Mouse (Mus musculus): ENCODE data around the gene Hk1.
A peak's percentile ranks its signal among the peaks of the same experiment; 100 is the strongest.

The Hk1 gene

DNA sequence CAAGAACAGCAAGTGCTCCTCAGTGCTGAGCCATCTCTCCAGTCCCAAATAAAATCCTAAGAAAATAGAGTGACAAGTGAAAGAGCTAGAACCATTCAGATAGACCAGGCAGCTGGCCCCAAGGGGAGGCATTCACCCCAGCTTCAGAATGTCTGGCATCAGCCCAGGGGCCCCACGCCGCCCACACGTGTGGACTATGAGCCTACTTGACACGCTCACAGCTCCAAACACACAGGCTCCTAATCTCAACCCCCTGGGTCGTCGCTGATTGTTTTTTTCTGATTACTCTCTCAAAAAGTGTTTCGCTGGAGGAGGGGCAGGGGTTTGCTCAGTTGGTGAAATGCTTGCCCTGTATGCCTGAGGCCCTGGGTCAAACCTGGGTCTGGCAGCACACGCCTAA, 63.2 kb downstream of the Hk1 start:
- no peak for DNase-seq

GRCm38 (mm10) chr10:62313885-62314424, 65.8 kb downstream of the Hk1 start:
- DNase-seq: no peak

DNA sequence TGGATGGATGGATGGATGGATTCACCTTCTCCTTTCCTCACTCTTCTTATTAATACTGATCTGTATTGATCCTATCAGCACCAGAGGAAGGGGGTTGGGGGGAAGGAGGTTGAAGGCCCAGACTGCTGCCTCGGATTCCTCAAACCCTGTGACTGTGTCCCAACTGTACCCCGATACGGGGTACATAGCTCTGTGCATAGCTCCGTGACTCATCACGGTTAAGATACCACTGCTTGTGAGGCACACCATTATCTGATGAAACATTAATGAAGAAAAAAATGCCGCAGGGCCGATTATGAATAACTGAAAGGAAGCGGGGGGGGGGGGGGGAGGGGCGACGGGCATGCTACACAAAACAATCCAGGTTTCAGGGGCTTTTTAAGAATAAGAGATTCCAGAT, 66.6 kb downstream of the Hk1 start:
- DNase-seq: no peak

GRCm38 (mm10) chr10:62311464-62311863, 68.2 kb downstream of the Hk1 start:
- peak; percentile 53 for DNase-seq

- no peak for DNase-seq
Measured at GRCm38 (mm10) chr10:62310259-62311039, 69.3 kb downstream of the Hk1 start.

- DNase-seq: no peak
Measured at GRCm38 (mm10) chr10:62309593-62309992, 70.1 kb downstream of the Hk1 start.

DNA sequence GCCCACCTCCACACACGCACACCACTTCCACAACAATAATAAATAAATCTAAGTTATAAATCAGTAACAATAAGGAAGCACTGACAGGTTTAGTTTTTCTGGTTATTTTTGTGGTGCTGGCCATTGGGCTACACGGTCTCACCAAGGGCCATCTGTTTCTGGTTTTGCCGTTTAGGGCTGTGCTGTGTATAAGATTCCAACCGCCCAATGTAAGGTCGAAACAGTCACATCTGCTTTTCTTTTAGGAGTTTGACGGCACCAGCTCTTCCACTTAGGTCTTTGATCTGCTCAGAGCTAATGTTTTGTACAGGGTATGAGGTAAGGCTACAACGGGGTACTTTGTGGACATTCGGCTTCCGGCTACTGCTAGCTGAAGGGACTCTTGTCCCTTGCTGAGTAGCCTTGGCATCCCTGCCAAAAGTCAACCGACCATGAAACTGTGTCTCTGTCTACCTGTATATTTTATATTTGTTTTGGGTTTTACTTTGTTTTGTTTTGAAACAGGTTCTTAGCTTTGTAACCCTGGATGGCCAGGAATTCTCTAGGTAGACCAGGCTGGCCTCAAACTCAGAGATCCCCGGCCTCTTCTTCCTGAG, 70.7 kb downstream of the Hk1 start:
- DNase-seq: no peak

DNA sequence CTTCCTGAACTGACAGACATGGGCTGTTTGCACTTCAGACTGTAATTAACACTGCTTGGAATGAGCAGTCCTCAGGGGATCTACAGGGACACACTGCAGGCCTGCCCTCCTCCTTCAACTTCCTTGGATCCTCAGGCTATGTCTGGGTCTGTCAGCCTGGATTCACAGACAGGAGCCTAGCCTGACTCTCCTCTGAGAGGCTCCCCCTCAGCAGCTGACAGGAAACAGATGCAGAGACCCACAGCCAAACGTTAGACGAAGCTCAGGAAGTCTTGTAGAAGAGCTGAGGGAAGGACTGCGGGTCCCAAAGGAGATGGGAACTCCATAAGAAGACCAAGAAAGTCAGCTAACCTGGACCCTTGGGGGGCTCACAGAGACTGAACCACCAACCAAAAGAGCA, 73.2 kb downstream of the Hk1 start:
- no peak for DNase-seq

- no peak for DNase-seq
Measured at GRCm38 (mm10) chr10:62305090-62305489, 74.6 kb downstream of the Hk1 start.

DNA sequence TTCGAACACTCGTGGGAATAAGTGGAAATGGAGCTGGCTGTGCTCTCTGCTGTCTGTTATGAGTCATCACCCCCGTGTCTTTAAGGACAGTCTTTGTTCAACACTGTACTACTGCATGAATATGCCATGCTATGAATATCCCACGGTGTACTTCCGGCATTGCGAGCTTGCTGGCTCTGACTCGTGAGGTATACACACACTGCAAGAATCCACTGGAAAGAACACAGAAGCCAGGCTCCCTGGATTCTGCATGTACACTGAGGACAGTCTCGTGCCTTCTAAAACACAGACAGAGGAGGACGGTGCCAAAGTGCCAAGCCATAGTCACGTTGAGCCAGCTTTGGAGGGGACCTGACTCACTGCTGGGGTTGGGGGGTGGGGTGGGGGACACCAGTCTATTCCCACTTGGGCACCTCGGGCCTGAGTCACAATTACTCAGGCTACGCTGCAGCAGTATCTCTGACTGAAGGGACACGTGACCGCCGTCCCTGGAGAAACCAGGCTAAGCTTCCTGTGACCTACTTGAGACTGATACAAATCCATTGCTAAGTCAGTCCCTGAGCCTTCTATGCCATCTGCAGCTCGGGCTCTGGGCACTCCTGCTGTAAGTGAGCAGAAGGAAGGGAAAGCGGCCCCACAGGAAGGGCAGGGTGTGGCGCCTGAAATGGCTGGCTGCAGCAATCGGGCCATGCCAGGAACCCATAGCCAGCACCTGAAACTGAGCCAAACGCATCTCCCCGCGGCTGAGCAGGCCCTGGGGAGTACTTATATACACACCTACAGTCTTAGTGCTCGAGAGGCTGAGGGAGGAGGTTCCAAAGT, 79.5 kb downstream of the Hk1 start:
- DNase-seq: no peak

DNA sequence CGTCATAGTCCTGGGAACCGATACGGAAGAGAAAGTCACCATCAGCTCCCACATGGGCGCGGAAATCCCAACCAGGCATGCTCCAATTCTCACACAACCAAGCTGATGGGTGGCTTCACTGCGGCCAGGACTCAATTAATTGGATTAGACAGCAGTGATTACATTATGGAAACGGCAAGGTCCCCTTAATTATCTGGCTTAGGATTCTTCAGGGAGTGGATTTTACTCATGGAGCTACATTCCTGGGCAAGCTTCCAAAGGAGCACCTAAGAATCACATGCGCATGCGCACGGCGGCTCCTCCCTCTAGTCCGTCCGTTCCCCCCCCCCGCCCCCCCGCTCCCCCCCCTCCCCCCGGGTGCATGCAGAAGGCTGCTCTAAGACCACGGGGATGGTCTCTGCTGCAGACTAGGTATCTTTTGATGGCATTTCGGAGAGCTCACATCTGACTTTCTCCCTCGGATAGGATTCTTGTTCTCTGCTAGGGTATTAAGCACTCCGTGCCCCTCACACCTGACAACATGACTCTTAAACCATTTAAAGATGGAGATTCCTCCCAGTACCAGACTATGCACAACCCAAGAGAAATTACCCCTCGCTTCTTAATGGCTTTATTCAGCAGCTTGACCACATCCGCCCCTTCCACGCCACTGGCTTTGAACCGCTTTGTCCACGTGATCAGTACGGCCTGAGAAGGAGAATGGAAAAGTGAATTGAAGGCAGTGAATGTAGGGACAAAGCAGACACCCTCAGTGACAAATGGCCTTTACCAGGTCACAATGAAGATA, 83.4 kb downstream of the Hk1 start:
- DNase-seq: no peak

- no peak for DNase-seq
Measured at GRCm38 (mm10) chr10:62294112-62294511, 85.6 kb downstream of the Hk1 start.

GRCm38 (mm10) chr10:62287460-62288124, 92.1 kb downstream of the Hk1 start:
- no peak for DNase-seq

DNA sequence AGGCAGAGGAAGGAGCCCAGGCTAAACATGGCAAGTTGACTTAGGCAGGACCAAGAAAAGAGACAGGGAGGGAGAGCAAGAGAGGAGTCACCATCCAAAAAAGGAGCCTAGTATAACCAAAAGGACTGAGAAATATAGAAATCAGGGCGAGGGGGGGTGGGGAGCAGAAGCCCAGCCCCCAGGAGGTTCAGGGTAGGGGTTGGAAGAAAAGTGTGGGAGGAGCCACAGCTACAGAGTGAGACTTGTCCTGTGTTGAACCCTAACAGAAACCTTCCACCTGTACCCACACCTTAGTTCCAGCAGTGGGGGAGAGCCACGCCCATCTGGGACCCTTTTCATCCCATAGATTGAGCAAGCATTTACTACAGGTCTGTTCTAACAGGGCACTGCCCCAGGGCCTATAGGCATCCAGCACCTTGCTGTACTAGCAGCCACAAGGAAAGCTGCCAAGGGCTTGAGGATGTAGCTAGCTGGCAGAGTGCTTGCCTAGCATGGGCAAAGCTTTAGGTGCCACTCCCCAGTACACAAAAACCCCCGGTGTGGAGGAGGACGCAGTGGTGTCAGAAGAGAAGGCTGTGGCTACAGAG, 96.4 kb downstream of the Hk1 start:
- DNase-seq: no peak

- DNase-seq: no peak
Measured at GRCm38 (mm10) chr10:62282782-62283181, 96.9 kb downstream of the Hk1 start.

DNA sequence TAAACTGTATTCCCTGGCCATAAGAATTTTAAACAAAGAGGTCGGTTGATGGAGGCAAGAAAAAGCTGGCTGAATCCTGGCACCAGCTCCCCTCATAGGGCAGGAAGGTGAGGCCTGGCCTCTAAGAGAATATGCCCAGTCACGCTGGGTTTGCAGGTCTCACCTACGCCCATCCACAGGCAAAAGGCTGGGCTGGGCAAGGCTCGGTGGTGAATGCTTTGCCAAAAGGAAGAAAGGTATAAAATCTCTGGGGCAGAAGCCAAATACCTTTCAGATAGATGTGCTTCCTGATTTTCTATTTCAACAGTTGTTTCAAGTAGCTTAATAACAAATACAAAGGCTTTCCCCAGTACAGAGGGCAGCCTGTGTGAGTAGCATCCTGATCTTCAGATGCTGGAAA, 100.0 kb downstream of the Hk1 start:
- no peak for DNase-seq

DNA sequence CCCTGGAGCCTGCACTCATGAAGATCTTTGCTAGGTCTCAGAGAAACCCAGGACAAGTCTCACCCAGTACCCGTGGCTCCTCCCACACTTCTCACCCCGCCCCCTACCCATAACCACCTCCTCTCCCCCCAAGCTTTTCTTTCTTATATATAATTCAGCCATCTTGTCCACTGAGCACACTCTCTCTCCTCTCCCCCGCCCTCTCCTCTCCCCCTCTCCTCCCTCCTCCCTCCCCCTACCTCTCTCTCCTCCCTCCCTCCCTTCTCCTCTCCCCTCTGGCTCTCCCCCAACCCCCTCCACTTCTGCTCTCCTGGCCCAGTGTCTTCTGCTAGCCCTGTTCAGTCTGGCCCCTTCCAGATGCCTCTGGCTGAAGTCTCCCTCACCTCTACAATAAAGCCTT, 100.6 kb downstream of the Hk1 start:
- DNase-seq: no peak

- DNase-seq: no peak
Measured at GRCm38 (mm10) chr10:62277499-62278293, 102.0 kb downstream of the Hk1 start.

GRCm38 (mm10) chr10:62275235-62275634, 104.5 kb downstream of the Hk1 start:
- DNase-seq: peak; percentile 88

GRCm38 (mm10) chr10:62269278-62269677, 110.4 kb downstream of the Hk1 start:
- DNase-seq: no peak

- no peak for DNase-seq
Measured at GRCm38 (mm10) chr10:62264299-62264698, 115.4 kb downstream of the Hk1 start.

Data from right cerebral cortex, postnatal 14 days (tissue).